Mouse (Mus musculus) olfactory bulb, adult 2 months (tissue): ENCODE results near the gene Coq5.

Source experiments
- CTCF ChIP-seq: fragments of 200-500 bp; IDR thresholded peaks from 2 replicates; pipeline ENCODE4 v1.5.1; 2012; ENCODE audit warnings: low read depth, mild to moderate bottlenecking, low read length, moderate library complexity; ENCODE audit not compliant: insufficient read depth
- POLR2A ChIP-seq: fragments of 200-500 bp; IDR thresholded peaks from 2 replicates; pipeline ENCODE4 v1.6.1; 2012; ENCODE audit warnings: mild to moderate bottlenecking, low read depth, low read length, moderate library complexity; ENCODE audit not compliant: insufficient read depth

- TF ChIP-seq CTCF (no peak), POLR2A (no peak)
These were observed 703 bp downstream of the Coq5 start for GRCm38 (mm10) chr5:115280050-115280687.
